Mouse (Mus musculus) frontal cortex, postnatal 10 days (tissue): ENCODE measurements around the gene Hebp1.

Experiments used
- DNase-seq, 2 experiments: peaks; one replicate each; pipeline ENCODE4 v3.0.0; 2022; ENCODE audit warnings: low spot score in 2 of 2, mixed read lengths in 1 of 2

The Hebp1 gene

GRCm38 (mm10) chr6:135197446-135197845 lies 376 bp downstream of the Hebp1 start:
- DNase-seq: no peak

GRCm38 (mm10) chr6:135196707-135197106 lies 1.1 kb downstream of the Hebp1 start:
- no peak for DNase-seq

GRCm38 (mm10) chr6:135194907-135195306 lies 2.9 kb downstream of the Hebp1 start:
- no peak for DNase-seq

GRCm38 (mm10) chr6:135193733-135194132 lies 4.1 kb downstream of the Hebp1 start:
- DNase-seq: no peak

GRCm38 (mm10) chr6:135192993-135193392 lies 4.8 kb downstream of the Hebp1 start:
- DNase-seq: no peak

- no peak for DNase-seq
These were observed 5.9 kb downstream of the Hebp1 start for GRCm38 (mm10) chr6:135191906-135192305.

- DNase-seq: no peak
These were observed 7.7 kb downstream of the Hebp1 start for GRCm38 (mm10) chr6:135190122-135190521.

GRCm38 (mm10) chr6:135188629-135189028 lies 9.2 kb downstream of the Hebp1 start:
- DNase-seq: no peak

GRCm38 (mm10) chr6:135187076-135187917 lies 10.5 kb downstream of the Hebp1 start:
- no peak for DNase-seq

GRCm38 (mm10) chr6:135183961-135184360 lies 13.9 kb downstream of the Hebp1 start:
- DNase-seq: no peak

- no peak for DNase-seq
These were observed 14.9 kb downstream of the Hebp1 start for GRCm38 (mm10) chr6:135182925-135183324.

- DNase-seq: no peak
These were observed 19.2 kb downstream of the Hebp1 start for GRCm38 (mm10) chr6:135178599-135178998.

- DNase-seq: no peak
These were observed 20.6 kb downstream of the Hebp1 start for GRCm38 (mm10) chr6:135177271-135177670.

GRCm38 (mm10) chr6:135175014-135175413 lies 22.8 kb downstream of the Hebp1 start:
- no peak for DNase-seq

GRCm38 (mm10) chr6:135171736-135172135 lies 26.1 kb downstream of the Hebp1 start:
- DNase-seq: no peak

GRCm38 (mm10) chr6:135169246-135169645 lies 28.6 kb downstream of the Hebp1 start:
- no peak for DNase-seq

GRCm38 (mm10) chr6:135168471-135168870 lies 29.4 kb downstream of the Hebp1 start:
- DNase-seq: no peak

GRCm38 (mm10) chr6:135167380-135168311 lies 30.2 kb downstream of the Hebp1 start:
- peak; percentile 77 to 80 for DNase-seq

GRCm38 (mm10) chr6:135166712-135167111 lies 31.1 kb downstream of the Hebp1 start:
- no peak for DNase-seq

- DNase-seq: no peak
These were observed 31.6 kb downstream of the Hebp1 start for GRCm38 (mm10) chr6:135166262-135166661.

GRCm38 (mm10) chr6:135165706-135166105 lies 32.1 kb downstream of the Hebp1 start:
- no peak for DNase-seq

GRCm38 (mm10) chr6:135165191-135165590 lies 32.6 kb downstream of the Hebp1 start:
- DNase-seq: no peak

GRCm38 (mm10) chr6:135162861-135163260 lies 35.0 kb downstream of the Hebp1 start:
- no peak for DNase-seq
